Mouse (Mus musculus): Measurements from ENCODE around the gene Zdhhc4. TPM values are rescaled to one million over a fixed set of nuclear protein-coding genes. Genes with fewer than 3 reads are reported as not detected.

Gene Zdhhc4
- polyA plus RNA-seq, 1 experiment from 2014 or later, result 87.5 TPM

- H3K36me3 ChIP-seq (ENCODE audit: insufficient read depth, low read length), result no peaks in the 10 kb centered on the region
- DNase-seq (ENCODE audit: low spot score), result no peak
- 71% methylated on average over 7 of the region's 7 CpGs for WGBS
- no peak overlapping the region for H3K4me3 ChIP-seq (ENCODE audit: low read depth, low read length)
- no peak overlapping the region for H3K4me2 ChIP-seq (replicated peaks; ENCODE audit: low read depth, low read length)
- TF ChIP-seq EP300 (IDR thresholded peaks at IDR 0.05) (no peak), CTCF (IDR thresholded peaks at IDR 0.05) (no peak)
- H3K4me1 ChIP-seq (ENCODE audit: insufficient read depth, low read depth, low read length), result no peaks in the 10 kb centered on the region
- H3K9ac ChIP-seq (replicated peaks; ENCODE audit: low read depth), result no peak overlapping the region
- ATAC-seq, result no peak
- no peaks in the 10 kb centered on the region for H3K27me3 ChIP-seq (replicated peaks; ENCODE audit: insufficient read depth, low read length)
- H3K27ac ChIP-seq (ENCODE audit: low read length), result no peak overlapping the region
- H3K9me3 ChIP-seq (ENCODE audit: low read length), result no peaks in the 10 kb centered on the region
Observed at GRCm38 (mm10) chr5:143335089-143335460, 6.0 kb upstream of the Zdhhc4 start.

- no peak for TF ChIP-seq EP300 (IDR thresholded peaks at IDR 0.05)
- TF ChIP-seq CTCF (IDR thresholded peaks at IDR 0.05), result no peak
- Histone ChIP-seq H3K27ac (ENCODE audit: low read length) (no peak overlapping the region), H3K9ac (replicated peaks; ENCODE audit: low read depth) (no peak overlapping the region), H3K4me1 (ENCODE audit: insufficient read depth, low read depth, low read length) (no peaks in the 10 kb centered on the region; the same call in 1 of the 2 replicates), H3K36me3 (ENCODE audit: insufficient read depth, low read length) (no peaks in the 10 kb centered on the region), H3K9me3 (ENCODE audit: low read length) (no peaks in the 10 kb centered on the region), H3K4me3 (ENCODE audit: low read depth, low read length) (no peak overlapping the region), H3K4me2 (replicated peaks; ENCODE audit: low read depth, low read length) (no peak overlapping the region), H3K27me3 (replicated peaks; ENCODE audit: insufficient read depth, low read length) (no peaks in the 10 kb centered on the region)
- ATAC-seq (no peak), DNase-seq (ENCODE audit: low spot score) (no peak)
- WGBS, result 60% methylated on average over 14 of the region's 14 CpGs
Observed at GRCm38 (mm10) chr5:143334418-143335088, 5.5 kb upstream of the Zdhhc4 start.

GRCm38 (mm10) chr5:143333872-143334271 lies 4.8 kb upstream of the Zdhhc4 start:
- Histone ChIP-seq H3K27me3 (replicated peaks; ENCODE audit: insufficient read depth, low read length) (no peaks in the 10 kb centered on the region), H3K27ac (ENCODE audit: low read length) (no peak overlapping the region), H3K4me3 (ENCODE audit: low read depth, low read length) (no peak overlapping the region), H3K4me2 (replicated peaks; ENCODE audit: low read depth, low read length) (no peak overlapping the region), H3K9me3 (ENCODE audit: low read length) (no peaks in the 10 kb centered on the region), H3K36me3 (ENCODE audit: insufficient read depth, low read length) (no peaks in the 10 kb centered on the region), H3K4me1 (ENCODE audit: insufficient read depth, low read depth, low read length) (no peaks in the 10 kb centered on the region; the same call in 1 of the 2 replicates), H3K9ac (replicated peaks; ENCODE audit: low read depth) (no peak overlapping the region)
- WGBS, result 11% methylated on average over 5 of the region's 5 CpGs
- no peak for TF ChIP-seq EP300 (IDR thresholded peaks at IDR 0.05)
- TF ChIP-seq CTCF (IDR thresholded peaks at IDR 0.05), result peak; percentile 80
- ATAC-seq (peak; percentile 38; the same call in 1 of the 2 replicates), DNase-seq (ENCODE audit: low spot score) (peak; percentile 70)

GRCm38 (mm10) chr5:143317288-143317610 lies 11.8 kb downstream of the Zdhhc4 start:
- peaks cover 28% of the 10 kb centered on the region for H3K36me3 ChIP-seq (ENCODE audit: insufficient read depth, low read length)
- WGBS, result 82% methylated on average over 8 of the region's 8 CpGs

GRCm38 (mm10) chr5:143316605-143317287 lies 12.3 kb downstream of the Zdhhc4 start:
- no peaks in the 10 kb centered on the region for H3K27me3 ChIP-seq (replicated peaks; ENCODE audit: insufficient read depth, low read length)
- peaks cover 27% of the 10 kb centered on the region for H3K36me3 ChIP-seq (ENCODE audit: insufficient read depth, low read length)
- H3K4me1 ChIP-seq (ENCODE audit: insufficient read depth, low read depth, low read length), result no peaks in the 10 kb centered on the region; the same call in 1 of the 2 replicates
- no peak overlapping the region for H3K27ac ChIP-seq (ENCODE audit: low read length)
- no peak for DNase-seq (ENCODE audit: low spot score)
- ATAC-seq, result no peak
- H3K4me3 ChIP-seq (ENCODE audit: low read depth, low read length), result no peak overlapping the region
- H3K9me3 ChIP-seq (ENCODE audit: low read length), result no peaks in the 10 kb centered on the region
- no peak for TF ChIP-seq CTCF (IDR thresholded peaks at IDR 0.05)
- TF ChIP-seq EP300 (IDR thresholded peaks at IDR 0.05), result no peak
- no peak overlapping the region for H3K9ac ChIP-seq (replicated peaks; ENCODE audit: low read depth)
- H3K4me2 ChIP-seq (replicated peaks; ENCODE audit: low read depth, low read length), result no peak overlapping the region
- WGBS, result 86% methylated on average over 5 of the region's 5 CpGs

More at GRCm38 (mm10) chr5:143317288-143317610, 11.8 kb downstream of the Zdhhc4 start:
- Histone ChIP-seq H3K9me3 (ENCODE audit: low read length) (no peaks in the 10 kb centered on the region), H3K9ac (replicated peaks; ENCODE audit: low read depth) (no peak overlapping the region), H3K27ac (ENCODE audit: low read length) (no peak overlapping the region), H3K4me2 (replicated peaks; ENCODE audit: low read depth, low read length) (no peak overlapping the region), H3K27me3 (replicated peaks; ENCODE audit: insufficient read depth, low read length) (no peaks in the 10 kb centered on the region), H3K4me3 (ENCODE audit: low read depth, low read length) (no peak overlapping the region), H3K4me1 (ENCODE audit: insufficient read depth, low read depth, low read length) (no peaks in the 10 kb centered on the region; the same call in 1 of the 2 replicates)
- DNase-seq (ENCODE audit: low spot score) (no peak), ATAC-seq (no peak)
- TF ChIP-seq EP300 (IDR thresholded peaks at IDR 0.05) (no peak), CTCF (IDR thresholded peaks at IDR 0.05) (no peak)

- H3K27ac ChIP-seq (ENCODE audit: low read length), result no peak overlapping the region
- H3K27me3 ChIP-seq (replicated peaks; ENCODE audit: insufficient read depth, low read length), result no peaks in the 10 kb centered on the region
- no peak for ATAC-seq
- 8% methylated on average over 8 of the region's 8 CpGs for WGBS
- peak overlapping the region; percentile 89 for H3K4me3 ChIP-seq (ENCODE audit: low read depth, low read length)
- peaks cover 28% of the 10 kb centered on the region for H3K36me3 ChIP-seq (ENCODE audit: insufficient read depth, low read length)
- no peaks in the 10 kb centered on the region for H3K9me3 ChIP-seq (ENCODE audit: low read length)
- TF ChIP-seq CTCF (IDR thresholded peaks at IDR 0.05) (no peak), EP300 (IDR thresholded peaks at IDR 0.05) (no peak)
- peak overlapping the region; percentile 76; the same call in 1 of the 2 replicates for H3K9ac ChIP-seq (replicated peaks; ENCODE audit: low read depth)
- DNase-seq (ENCODE audit: low spot score), result no peak
- H3K4me1 ChIP-seq (ENCODE audit: insufficient read depth, low read depth, low read length), result no peaks in the 10 kb centered on the region; the same call in 1 of the 2 replicates
- peak overlapping the region; percentile 95 for H3K4me2 ChIP-seq (replicated peaks; ENCODE audit: low read depth, low read length)
Observed at GRCm38 (mm10) chr5:143315514-143315888, 13.6 kb downstream of the Zdhhc4 start.
